Mouse (Mus musculus) intestine, postnatal 0 days (tissue): ENCODE measurements around the gene Crabp2. TPM values are rescaled to one million over a fixed set of nuclear protein-coding genes. Genes with fewer than 3 reads are reported as not detected.

Experiments
- ATAC-seq: fragments of 200-750 bp; cut with Nextera tagmentation; 2 replicates; pipeline ENCODE4 v1.8.0; 2017; ENCODE audit warnings: mild to moderate bottlenecking, moderate TSS enrichment, moderate library complexity
- H3K27ac ChIP-seq: fragments of 300-500 bp; sonication (generic); 2 replicates; pipeline ENCODE4 v1.5.1; 2014; ENCODE audit warnings: mild to moderate bottlenecking, low read depth, low read length, moderate library complexity
- H3K27me3 ChIP-seq: fragments of 300-500 bp; sonication (generic); replicated peaks from 2 replicates; pipeline ENCODE4 v1.6.1; 2014; ENCODE audit warnings: low read length, mixed read lengths; ENCODE audit not compliant: control insufficient read depth, insufficient read depth
- H3K36me3 ChIP-seq: fragments of 300-500 bp; sonication (generic); 2 replicates; pipeline ENCODE4 v1.6.1; 2014; ENCODE audit warnings: mild to moderate bottlenecking, moderate library complexity; ENCODE audit not compliant: control insufficient read depth, insufficient read depth
- H3K4me1 ChIP-seq: fragments of 300-500 bp; sonication (generic); replicated peaks from 2 replicates; pipeline ENCODE4 v1.6.1; 2014; ENCODE audit warnings: antibody characterized with exemption, low read length, mixed read lengths; ENCODE audit not compliant: control insufficient read depth, insufficient read depth
- H3K4me2 ChIP-seq: fragments of 300-500 bp; sonication (generic); replicated peaks from 2 replicates; pipeline ENCODE4 v1.6.1; 2014; ENCODE audit warnings: low read depth, mild to moderate bottlenecking, moderate library complexity
- H3K4me3 ChIP-seq: fragments of 300-500 bp; sonication (generic); 2 replicates; pipeline ENCODE4 v1.5.1; 2014; ENCODE audit warnings: low read depth, low read length
- H3K9ac ChIP-seq: fragments of 300-500 bp; sonication (generic); 2 replicates; pipeline ENCODE4 v1.6.1; 2014; ENCODE audit warnings: mild to moderate bottlenecking, low read depth, low read length
- H3K9me3 ChIP-seq: fragments of 300-500 bp; sonication (generic); 2 replicates; pipeline ENCODE4 v1.6.1; 2016; ENCODE audit warnings: mixed run types; ENCODE audit not compliant: control insufficient read depth
- CTCF ChIP-seq: sonication (generic); IDR thresholded peaks from 2 replicates; pipeline ENCODE4 v1.5.1; 2016; ENCODE audit warnings: low read depth, mild to moderate bottlenecking, control low read depth, antibody characterized with exemption, moderate library complexity
- WGBS: fragments of 180-500 bp; shearing (Covaris S2); extraction: QIAGEN DNeasy Blood & Tissue Kit; methylation state at CpG from one replicate; pipeline ENCODE4 v1.1.7; 2014; 5-methylcytosine and 5-hydroxymethylcytosine counted together
- polyA plus RNA-seq: library from polyadenylated mRNA; unstranded; fragments of >200 nt; fragmentation: Nextera tagmentation; extraction: Ambion mirVana; gene quantifications from 2 replicates; pipeline ENCODE4 v1.2.1, GENCODE M21; 2015

Gene Crabp2
- polyA plus RNA-seq, 1 experiment from 2014 or later, result 1.9 TPM

- Histone ChIP-seq H3K9ac (0 out of 2 replicates have a peak overlapping the region, but pooled peaks have one; percentile 5), H3K4me3 (peak overlapping the region; percentile 34), H3K4me1 (peaks cover 13% of the 10 kb centered on the region), H3K4me2 (peak overlapping the region; percentile 64), H3K27ac (peak overlapping the region; percentile 81), H3K27me3 (no peaks in the 10 kb centered on the region), H3K36me3 (peaks cover 29% of the 10 kb centered on the region), H3K9me3 (no peaks in the 10 kb centered on the region)
- no peak for TF ChIP-seq CTCF
- 7% methylated on average over 12 of the region's 12 CpGs for WGBS
- ATAC-seq, result peak; percentile 64
These were observed 37.8 kb upstream of the Crabp2 start for GRCm38 (mm10) chr3:87910573-87911141.

DNA sequence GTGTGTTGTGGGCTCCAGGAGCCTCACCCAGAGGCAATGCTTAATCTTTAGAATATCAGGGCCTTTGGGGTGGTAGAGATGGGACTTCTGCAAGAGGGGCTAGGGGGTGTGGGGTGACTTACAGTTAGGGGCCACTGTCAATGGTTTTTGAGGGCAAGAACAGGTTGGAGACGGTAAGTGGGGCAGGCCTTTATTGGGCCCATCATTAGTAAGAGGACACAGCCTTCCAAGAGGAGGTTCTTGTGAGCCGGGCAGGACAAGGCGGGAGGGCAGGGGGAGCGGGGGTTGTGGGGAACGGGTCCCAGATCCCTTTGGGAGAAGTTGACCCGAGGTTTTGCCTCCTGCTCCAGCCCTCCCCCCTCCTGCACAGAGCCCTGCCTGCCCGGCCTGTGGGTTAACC is 35.0 kb upstream of the Crabp2 start:
- peaks cover 7% of the 10 kb centered on the region for H3K4me1 ChIP-seq
- no peak overlapping the region for H3K9ac ChIP-seq
- WGBS, result 88% methylated on average over 7 of the region's 7 CpGs
- H3K27me3 ChIP-seq, result no peaks in the 10 kb centered on the region
- no peak for TF ChIP-seq CTCF
- no peak for ATAC-seq
- no peak overlapping the region for H3K4me2 ChIP-seq
- peaks cover 42% of the 10 kb centered on the region for H3K36me3 ChIP-seq
- no peak overlapping the region for H3K4me3 ChIP-seq
- H3K27ac ChIP-seq, result no peak overlapping the region
- no peaks in the 10 kb centered on the region for H3K9me3 ChIP-seq

- no peak for ATAC-seq
- WGBS, result 96% methylated on average over 10 of the region's 10 CpGs
- no peak for TF ChIP-seq CTCF
- Histone ChIP-seq H3K4me3 (no peak overlapping the region), H3K9me3 (no peaks in the 10 kb centered on the region), H3K27ac (no peak overlapping the region), H3K4me1 (peaks cover 5% of the 10 kb centered on the region), H3K36me3 (peaks cover 42% of the 10 kb centered on the region), H3K4me2 (no peak overlapping the region), H3K9ac (no peak overlapping the region), H3K27me3 (no peaks in the 10 kb centered on the region)
These were observed 34.6 kb upstream of the Crabp2 start for GRCm38 (mm10) chr3:87913891-87914290.

DNA sequence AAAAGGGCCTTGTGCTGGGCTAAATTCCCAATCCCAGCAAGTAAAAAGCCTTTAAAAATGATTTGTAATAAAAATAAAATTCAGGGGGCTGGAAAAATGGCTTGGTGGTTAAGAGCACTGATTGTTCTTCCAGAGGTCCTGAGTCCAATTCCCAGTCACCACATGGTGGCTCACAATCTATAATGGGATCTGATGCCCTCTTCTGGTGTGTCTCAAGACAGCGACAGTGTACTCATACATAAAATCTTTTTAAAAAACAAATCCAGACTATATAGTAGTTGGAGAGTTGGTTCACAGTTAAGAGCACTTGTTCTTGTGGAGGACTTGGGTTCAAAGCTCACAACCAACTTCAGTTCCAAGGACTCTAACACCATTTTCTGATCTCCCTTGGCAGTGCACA is 31.5 kb upstream of the Crabp2 start:
- Histone ChIP-seq H3K36me3 (peaks cover 47% of the 10 kb centered on the region), H3K9me3 (no peaks in the 10 kb centered on the region)
- no peak for ATAC-seq

GRCm38 (mm10) chr3:87918551-87918950 is 29.9 kb upstream of the Crabp2 start:
- TF ChIP-seq CTCF, result no peak
- Histone ChIP-seq H3K4me2 (peak overlapping the region; percentile 66; the same call in 1 of the 2 replicates), H3K9ac (no peak overlapping the region), H3K9me3 (no peaks in the 10 kb centered on the region), H3K27me3 (no peaks in the 10 kb centered on the region), H3K36me3 (peaks cover 54% of the 10 kb centered on the region), H3K4me1 (no peaks in the 10 kb centered on the region), H3K27ac (no peak overlapping the region), H3K4me3 (no peak overlapping the region)
- ATAC-seq, result no peak
- WGBS, result 96% methylated on average over 1 of the region's 1 CpGs

More for the DNA sequence above, 31.5 kb upstream of the Crabp2 start:
- Histone ChIP-seq H3K4me1 (no peaks in the 10 kb centered on the region), H3K27me3 (no peaks in the 10 kb centered on the region), H3K4me2 (no peak overlapping the region), H3K27ac (no peak overlapping the region), H3K9ac (no peak overlapping the region), H3K4me3 (no peak overlapping the region)
- 0 out of 2 replicates have a peak, but pooled peaks have one; percentile 5 for TF ChIP-seq CTCF
- WGBS, result 91% methylated on average over 1 of the region's 1 CpGs

GRCm38 (mm10) chr3:87919336-87920108 is 28.9 kb upstream of the Crabp2 start, which contains the start of gene Mrpl24:
Gene Mrpl24, plus strand, starts transcription at chr3:87919506.
- H3K27me3 ChIP-seq, result no peaks in the 10 kb centered on the region
- H3K36me3 ChIP-seq, result peaks cover 54% of the 10 kb centered on the region
- no peaks in the 10 kb centered on the region for H3K4me1 ChIP-seq
- H3K9ac ChIP-seq, result peak within 1 kb of the TSS; percentile 50
- ATAC-seq, result peak; percentile 83
- no peaks in the 10 kb centered on the region for H3K9me3 ChIP-seq
- TF ChIP-seq CTCF, result no peak
- H3K4me2 ChIP-seq, result peak within 1 kb of the TSS; percentile 66
- H3K27ac ChIP-seq, result peak within 1 kb of the TSS; percentile 73
- peak within 1 kb of the TSS; percentile 55 for H3K4me3 ChIP-seq
- under 1% methylated on average over 30 of the region's 30 CpGs for WGBS
